Mouse (Mus musculus) liver, postnatal 0 days (tissue): ENCODE measurements around the gene Zfp579. TPM values are rescaled to one million over a fixed set of nuclear protein-coding genes. Genes with fewer than 3 reads are reported as not detected.

Experiments
- ATAC-seq: fragments of 200-750 bp; cut with Nextera tagmentation; 2 replicates; pipeline ENCODE4 v1.8.0; 2017; ENCODE audit warnings: mild to moderate bottlenecking, moderate library complexity
- DNase-seq: peaks from one replicate; pipeline ENCODE4 v3.0.0-alpha.2; 2016
- H3K27ac ChIP-seq: fragments of 300-500 bp; sonication (generic); 2 replicates; pipeline ENCODE4 v1.5.1; 2014; ENCODE audit warnings: antibody characterized with exemption, moderate library complexity, mild to moderate bottlenecking, low read depth
- H3K27me3 ChIP-seq: fragments of 300-500 bp; sonication (generic); 2 replicates; pipeline ENCODE4 v1.6.1; 2014; ENCODE audit warnings: low read length, control low read depth, mixed read lengths; ENCODE audit not compliant: insufficient read depth
- H3K36me3 ChIP-seq: fragments of 300-500 bp; sonication (generic); replicated peaks from 2 replicates; pipeline ENCODE4 v1.6.1; 2014; ENCODE audit warnings: mild to moderate bottlenecking, control low read depth, low read length, moderate library complexity, mixed read lengths; ENCODE audit not compliant: insufficient read depth
- H3K4me1 ChIP-seq: fragments of 300-500 bp; sonication (generic); 2 replicates; pipeline ENCODE4 v1.6.1; 2014; ENCODE audit warnings: antibody characterized with exemption, mild to moderate bottlenecking, control low read depth; ENCODE audit not compliant: insufficient read depth
- H3K4me2 ChIP-seq: fragments of 300-500 bp; sonication (generic); 2 replicates; pipeline ENCODE4 v1.6.1; 2014; ENCODE audit warnings: low read depth, mild to moderate bottlenecking, low read length, moderate library complexity, mixed read lengths
- H3K4me3 ChIP-seq: fragments of 300-500 bp; sonication (generic); 2 replicates; pipeline ENCODE4 v1.5.1; 2014; ENCODE audit warnings: low read depth, low read length
- H3K9ac ChIP-seq: fragments of 300-500 bp; sonication (generic); replicated peaks from 2 replicates; pipeline ENCODE4 v1.6.1; 2014; ENCODE audit warnings: mild to moderate bottlenecking, moderate library complexity
- H3K9me3 ChIP-seq: fragments of 300-500 bp; sonication (generic); 2 replicates; pipeline ENCODE4 v1.6.1; 2016; ENCODE audit warnings: mild to moderate bottlenecking, control low read depth, low read length, mixed read lengths
- CTCF ChIP-seq: sonication (generic); IDR thresholded peaks from 2 replicates; pipeline ENCODE4 v1.5.1; 2016; ENCODE audit warnings: antibody characterized with exemption, low read depth
- EP300 ChIP-seq: IDR thresholded peaks from 2 replicates; pipeline ENCODE4 v1.6.1; 2016; ENCODE audit warnings: antibody characterized with exemption, low read depth, mild to moderate bottlenecking
- WGBS: fragments of 180-500 bp; shearing (Covaris S2); extraction: QIAGEN DNeasy Blood & Tissue Kit; methylation state at CpG from one replicate; pipeline ENCODE4 v1.1.7; 2014; ENCODE audit not compliant: insufficient replicate concordance; 5-methylcytosine and 5-hydroxymethylcytosine counted together
- polyA plus RNA-seq: library from polyadenylated mRNA; unstranded; fragments of >200 nt; fragmentation: Nextera tagmentation; extraction: Ambion mirVana; gene quantifications from 2 replicates; pipeline ENCODE4 v1.2.1, GENCODE M21; 2015

Gene Zfp579
- polyA plus RNA-seq, 1 experiment from 2014 or later, result 3.2 TPM

GRCm38 (mm10) chr7:4953815-4954445, 42.0 kb downstream of the Zfp579 start:
- H3K27ac ChIP-seq, result no peak overlapping the region
- ATAC-seq (no peak), DNase-seq (no peak)
- no peaks in the 10 kb centered on the region for H3K9me3 ChIP-seq
- WGBS, result 36% methylated on average over 10 of the region's 10 CpGs
- TF ChIP-seq EP300 (no peak), CTCF (no peak)
- H3K4me1 ChIP-seq, result no peaks in the 10 kb centered on the region
- H3K36me3 ChIP-seq, result no peaks in the 10 kb centered on the region
- no peak overlapping the region for H3K9ac ChIP-seq
- no peak overlapping the region for H3K4me2 ChIP-seq
- H3K4me3 ChIP-seq, result no peak overlapping the region
- H3K27me3 ChIP-seq, result no peaks in the 10 kb centered on the region

- Histone ChIP-seq H3K4me1 (no peaks in the 10 kb centered on the region), H3K9me3 (no peaks in the 10 kb centered on the region), H3K27me3 (no peaks in the 10 kb centered on the region), H3K4me3 (no peak overlapping the region), H3K9ac (no peak overlapping the region), H3K27ac (no peak overlapping the region), H3K4me2 (no peak overlapping the region), H3K36me3 (no peaks in the 10 kb centered on the region)
- no peak for TF ChIP-seq EP300
- TF ChIP-seq CTCF, result no peak
- ATAC-seq, result no peak
- WGBS, result 73% methylated on average over 19 of the region's 19 CpGs
- no peak for DNase-seq
These were observed 45.2 kb downstream of the Zfp579 start for GRCm38 (mm10) chr7:4950561-4951342.

- no peaks in the 10 kb centered on the region for H3K9me3 ChIP-seq
- no peak for TF ChIP-seq EP300
- no peak for TF ChIP-seq CTCF
- no peak overlapping the region for H3K27ac ChIP-seq
- peaks cover 1% of the 10 kb centered on the region; the same call in 1 of the 2 replicates for H3K4me1 ChIP-seq
- no peak overlapping the region for H3K4me2 ChIP-seq
- H3K27me3 ChIP-seq, result no peaks in the 10 kb centered on the region
- ATAC-seq (no peak), DNase-seq (no peak)
- no peak overlapping the region for H3K4me3 ChIP-seq
- H3K9ac ChIP-seq, result no peak overlapping the region
- H3K36me3 ChIP-seq, result no peaks in the 10 kb centered on the region
- 43% methylated on average over 6 of the region's 6 CpGs for WGBS
These were observed 47.6 kb downstream of the Zfp579 start for GRCm38 (mm10) chr7:4948386-4948785.

GRCm38 (mm10) chr7:4947855-4948254, 48.1 kb downstream of the Zfp579 start:
- WGBS, result 43% methylated on average over 2 of the region's 2 CpGs
- TF ChIP-seq EP300 (no peak), CTCF (no peak)
- no peak for ATAC-seq

GRCm38 (mm10) chr7:4943223-4943815, 52.6 kb downstream of the Zfp579 start:
- Histone ChIP-seq H3K9ac (no peak overlapping the region), H3K4me3 (peak overlapping the region; percentile 21; the same call in 1 of the 2 replicates), H3K4me1 (peaks cover 2% of the 10 kb centered on the region; the same call in 1 of the 2 replicates), H3K27ac (no peak overlapping the region), H3K4me2 (peak overlapping the region; percentile 67), H3K9me3 (no peaks in the 10 kb centered on the region), H3K27me3 (no peaks in the 10 kb centered on the region), H3K36me3 (no peaks in the 10 kb centered on the region)
- ATAC-seq, result peak; percentile 88
- peak; percentile 98 for TF ChIP-seq CTCF
- no peak for TF ChIP-seq EP300
- WGBS, result 10% methylated on average over 15 of the region's 15 CpGs
- peak; percentile 93 for DNase-seq

More at GRCm38 (mm10) chr7:4947855-4948254, 48.1 kb downstream of the Zfp579 start:
- Histone ChIP-seq H3K4me1 (peaks cover 2% of the 10 kb centered on the region; the same call in 1 of the 2 replicates), H3K36me3 (no peaks in the 10 kb centered on the region), H3K4me3 (no peak overlapping the region), H3K27ac (no peak overlapping the region), H3K9me3 (no peaks in the 10 kb centered on the region), H3K4me2 (no peak overlapping the region), H3K27me3 (no peaks in the 10 kb centered on the region), H3K9ac (no peak overlapping the region)
- DNase-seq, result no peak

- 34% methylated on average over 5 of the region's 5 CpGs for WGBS
- no peak overlapping the region for H3K4me3 ChIP-seq
- no peaks in the 10 kb centered on the region for H3K36me3 ChIP-seq
- no peak for TF ChIP-seq EP300
- no peak for TF ChIP-seq CTCF
- H3K27me3 ChIP-seq, result no peaks in the 10 kb centered on the region
- DNase-seq (no peak), ATAC-seq (no peak)
- no peaks in the 10 kb centered on the region for H3K9me3 ChIP-seq
- peaks cover 2% of the 10 kb centered on the region; the same call in 1 of the 2 replicates for H3K4me1 ChIP-seq
- H3K4me2 ChIP-seq, result no peak overlapping the region
- no peak overlapping the region for H3K27ac ChIP-seq
- H3K9ac ChIP-seq, result no peak overlapping the region
These were observed 53.3 kb downstream of the Zfp579 start for GRCm38 (mm10) chr7:4942673-4943072.
